Mouse (Mus musculus): ENCODE data around the gene Rap1gap.

The Rap1gap gene

GRCm38 (mm10) chr4:137695900-137696299 lies 31.4 kb downstream of the Rap1gap start:
- DNase-seq = no peak

- DNase-seq = no peak
Measured at GRCm38 (mm10) chr4:137697156-137697885, 32.8 kb downstream of the Rap1gap start.

GRCm38 (mm10) chr4:137698076-137698985 lies 33.8 kb downstream of the Rap1gap start:
- peak; percentile 88 for DNase-seq

DNA sequence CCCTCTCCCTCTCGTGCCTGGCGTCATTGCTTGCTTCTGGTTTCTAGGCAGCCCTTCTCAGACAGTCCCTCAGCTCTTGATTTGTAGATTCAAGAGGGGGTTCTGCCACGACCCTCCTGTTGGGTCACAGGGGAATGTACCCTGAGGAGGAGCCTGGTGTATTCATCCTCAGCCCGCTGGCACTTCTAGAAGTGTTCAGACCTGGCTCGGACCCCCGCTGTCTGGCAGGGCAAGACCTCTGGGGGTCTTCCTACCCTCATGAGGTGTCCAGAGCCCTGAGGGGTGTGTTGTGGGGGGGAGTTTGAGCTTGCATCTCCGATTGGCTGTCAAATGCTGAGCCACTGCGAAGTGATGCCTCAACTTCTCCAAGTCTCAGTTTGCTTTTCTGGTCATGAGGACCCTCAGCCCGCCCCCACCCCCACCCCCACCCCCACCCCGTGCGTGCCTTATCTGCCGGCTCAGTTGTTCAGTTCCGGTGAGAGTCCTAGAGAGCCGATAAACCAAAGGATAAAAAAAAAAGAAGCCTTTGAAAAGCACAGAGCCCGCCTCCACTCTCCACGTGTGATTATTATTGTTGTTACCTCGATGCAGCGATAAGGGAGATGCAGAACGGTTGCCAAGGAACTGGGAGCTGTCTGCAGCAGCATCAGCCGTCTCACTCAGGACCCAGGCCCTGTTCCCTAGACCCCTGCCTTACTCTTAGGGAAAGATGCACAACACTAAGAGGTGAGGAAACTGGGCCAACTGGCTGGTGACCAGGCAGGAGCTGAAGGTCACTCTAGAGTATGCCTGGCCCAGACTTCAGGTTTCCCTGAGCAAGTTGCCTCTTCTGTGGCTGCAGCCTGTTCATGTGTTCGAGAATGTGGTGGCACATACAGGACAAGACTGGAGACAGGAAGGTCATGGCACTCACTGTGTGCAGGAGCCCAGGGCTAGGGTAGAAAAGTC lies 35.0 kb downstream of the Rap1gap start:
- DNase-seq = peak; percentile 69

- no peak for DNase-seq
Measured at GRCm38 (mm10) chr4:137700960-137701359, 36.4 kb downstream of the Rap1gap start.

DNA sequence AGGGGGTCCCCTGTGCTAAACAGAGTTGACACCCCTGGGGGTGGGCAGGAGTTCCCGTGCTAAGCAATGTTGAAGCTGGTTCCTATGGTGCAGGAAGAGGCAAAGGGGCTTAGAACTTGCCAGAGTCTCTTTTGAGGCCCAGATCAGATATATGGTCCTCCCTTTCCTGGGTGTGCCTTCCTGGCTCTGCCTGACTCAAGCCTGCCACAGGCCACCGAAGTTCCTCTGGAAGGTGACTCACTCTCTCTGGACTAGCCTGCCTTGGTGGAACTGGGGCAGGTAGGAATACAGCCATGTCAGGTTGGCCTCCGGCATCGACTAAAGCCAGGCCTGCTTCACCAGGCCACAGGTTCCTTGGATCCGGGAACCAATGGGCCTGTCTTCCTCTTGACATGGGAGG lies 38.6 kb downstream of the Rap1gap start:
- no peak for DNase-seq

DNA sequence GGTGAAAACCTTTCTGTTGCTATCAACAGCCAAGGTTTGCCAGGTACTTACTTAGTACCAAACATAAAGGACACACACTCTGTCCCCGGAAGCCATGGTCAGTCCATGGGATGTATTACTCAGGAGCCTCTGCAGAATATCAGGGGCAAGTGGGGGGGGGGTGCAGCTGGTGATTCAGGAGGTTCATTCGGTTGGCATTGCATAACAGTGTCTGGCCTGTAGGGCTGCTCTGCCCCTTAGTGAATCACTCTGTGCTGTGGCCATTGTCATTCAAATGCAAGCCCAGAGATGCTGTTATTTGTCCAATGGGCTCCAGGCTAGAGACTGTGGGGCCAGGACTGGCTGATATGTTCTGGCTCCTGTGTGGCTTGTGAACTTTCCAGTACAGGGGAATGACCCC lies 40.0 kb downstream of the Rap1gap start:
- DNase-seq = no peak

GRCm38 (mm10) chr4:137705379-137705778 lies 40.9 kb downstream of the Rap1gap start:
- no peak for DNase-seq

- DNase-seq = no peak
Measured at GRCm38 (mm10) chr4:137706510-137706909, 42.0 kb downstream of the Rap1gap start.

DNA sequence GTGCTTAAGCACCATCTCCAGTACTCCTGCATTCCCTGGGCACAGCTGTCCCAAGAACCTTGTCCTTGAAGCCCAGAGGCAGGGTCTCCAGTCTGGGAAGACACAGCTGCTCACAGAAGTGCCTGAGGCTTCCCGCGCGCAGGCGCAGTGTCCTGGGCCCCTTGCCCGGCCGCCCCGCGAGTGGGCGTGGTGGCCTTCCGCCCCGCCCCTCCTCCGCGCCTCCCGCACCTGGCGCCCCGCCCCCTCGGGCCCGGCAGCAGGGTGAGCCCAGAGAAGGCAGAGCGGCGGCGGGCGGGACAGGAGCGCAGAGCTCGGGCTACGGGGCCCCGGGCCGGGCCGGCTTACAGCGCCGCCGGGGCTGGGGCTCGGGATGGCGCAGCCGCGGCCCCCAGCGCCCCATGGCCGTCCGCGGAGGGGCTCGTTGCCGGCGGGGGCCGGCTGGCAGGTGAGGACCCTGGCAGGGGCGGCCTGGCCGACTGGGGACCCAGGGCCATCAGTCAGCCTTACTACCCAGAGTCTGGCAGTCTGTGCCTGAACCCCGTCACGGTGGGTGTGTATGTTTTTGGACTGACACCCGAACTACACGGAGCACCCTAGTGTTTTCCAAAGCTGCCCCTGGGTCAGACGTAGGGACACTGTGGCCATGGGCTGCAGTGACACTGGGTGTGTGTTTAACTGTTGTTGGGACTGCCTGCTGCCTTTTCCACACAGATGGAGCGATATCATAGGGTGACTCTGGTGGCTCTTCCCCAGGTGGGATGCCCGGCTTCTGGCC lies 42.9 kb downstream of the Rap1gap start:
- DNase-seq = no peak

GRCm38 (mm10) chr4:137712963-137713362 lies 48.4 kb downstream of the Rap1gap start:
- DNase-seq = no peak

DNA sequence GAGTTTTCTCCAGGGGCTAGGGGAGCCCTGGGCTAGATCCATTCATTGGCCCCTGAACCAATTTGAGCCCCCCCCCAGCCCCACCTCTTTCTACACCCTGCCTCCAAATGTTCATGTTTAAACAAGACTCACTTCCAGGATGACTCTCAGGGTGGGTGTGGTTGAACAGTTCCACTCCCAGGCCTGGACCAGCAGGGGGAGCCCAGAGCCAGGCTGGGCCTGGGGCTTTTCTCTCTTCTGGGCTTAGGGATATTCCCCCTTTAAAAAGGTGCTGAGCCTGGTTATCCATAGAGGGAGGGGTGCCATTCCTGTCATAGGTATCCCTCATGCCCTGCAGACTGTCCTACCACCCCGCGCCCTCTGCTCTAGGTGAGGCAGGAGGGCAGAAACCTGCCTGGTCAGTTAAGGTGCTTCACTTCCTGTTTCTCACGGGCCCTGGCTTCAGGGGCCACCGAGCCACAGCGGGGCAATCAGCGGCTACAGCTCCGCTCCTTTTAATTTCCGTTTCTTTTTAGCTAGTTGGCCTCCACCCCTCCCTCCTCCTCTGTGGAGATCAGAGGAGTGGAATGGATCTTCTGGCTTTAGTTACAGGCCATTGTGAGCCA lies 49.6 kb downstream of the Rap1gap start:
- no peak for DNase-seq

- no peak for DNase-seq
Measured at GRCm38 (mm10) chr4:137717005-137717404, 52.5 kb downstream of the Rap1gap start.

- no peak for DNase-seq
Measured at GRCm38 (mm10) chr4:137717671-137718070, 53.1 kb downstream of the Rap1gap start.

DNA sequence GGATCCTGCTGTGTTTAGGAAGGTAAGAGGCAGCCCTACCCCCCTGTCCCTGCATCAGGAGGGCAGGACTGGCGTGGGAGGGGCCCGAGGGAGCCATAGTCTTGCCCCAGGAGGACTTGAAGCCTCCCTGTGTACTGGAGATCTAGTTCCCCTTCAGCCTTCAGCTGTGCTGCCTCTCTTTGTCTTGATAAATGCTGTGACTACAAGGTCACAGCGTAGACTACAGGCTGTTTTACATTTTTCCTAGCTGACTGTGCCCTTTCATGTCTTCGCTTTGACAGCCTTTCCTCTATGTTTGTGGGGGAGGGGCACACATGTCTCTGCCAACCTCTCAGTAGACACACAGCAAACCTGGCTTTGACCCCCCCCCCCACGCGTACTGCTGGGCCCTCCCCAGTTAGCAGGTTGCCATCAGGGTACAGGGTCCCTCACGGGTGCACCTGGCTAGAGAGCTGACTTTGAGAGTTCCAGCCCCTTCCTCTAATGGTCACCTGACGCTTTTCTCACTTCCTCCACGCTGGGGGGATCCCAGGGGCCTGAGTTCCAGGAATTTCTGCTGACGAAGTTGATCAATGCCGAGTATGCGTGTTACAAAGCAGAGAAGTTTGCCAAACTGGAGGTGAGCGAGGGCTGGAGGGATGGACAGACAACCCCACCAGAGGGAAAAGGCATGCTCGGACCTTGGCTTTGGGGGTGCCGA lies 55.0 kb downstream of the Rap1gap start:
- DNase-seq = no peak

DNA sequence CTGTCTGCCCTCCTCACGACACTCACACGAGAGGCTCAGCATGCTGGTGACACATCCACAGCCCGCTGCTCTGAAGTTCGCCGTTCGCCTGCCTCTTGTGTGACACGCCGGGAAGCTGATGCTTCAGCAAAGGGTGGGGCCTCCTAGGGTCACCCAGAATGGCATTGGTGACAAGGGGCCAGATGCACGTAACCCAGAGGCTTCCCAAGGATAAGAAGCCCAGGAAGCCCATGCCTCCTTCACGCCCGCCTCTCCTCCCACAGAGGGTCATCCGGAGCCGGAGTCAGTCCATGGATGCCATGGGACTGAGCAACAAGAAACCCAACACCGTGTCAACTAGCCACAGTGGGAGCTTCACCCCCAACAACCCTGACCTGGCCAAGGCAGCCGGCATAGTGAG lies 57.0 kb downstream of the Rap1gap start:
- no peak for DNase-seq

DNA sequence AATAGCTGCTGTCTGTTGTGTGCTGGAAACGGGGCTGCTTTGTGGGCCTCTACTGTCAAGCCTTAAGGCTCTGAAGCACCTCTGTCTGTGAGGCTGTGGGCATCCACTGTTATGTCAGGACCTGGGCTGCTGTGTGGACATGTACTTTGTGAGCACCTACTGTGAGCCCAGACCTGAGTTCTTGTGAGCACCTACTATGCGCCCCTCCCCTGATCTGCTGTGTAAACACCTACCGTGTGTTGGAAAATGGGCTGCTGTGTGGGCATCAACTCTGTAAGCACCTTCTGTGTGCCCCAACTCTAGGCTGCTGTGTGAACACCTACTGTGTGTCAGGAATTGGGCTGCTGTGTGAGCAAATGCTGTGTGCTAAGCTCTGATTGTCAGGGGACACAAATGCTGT lies 57.7 kb downstream of the Rap1gap start:
- DNase-seq = no peak

DNA sequence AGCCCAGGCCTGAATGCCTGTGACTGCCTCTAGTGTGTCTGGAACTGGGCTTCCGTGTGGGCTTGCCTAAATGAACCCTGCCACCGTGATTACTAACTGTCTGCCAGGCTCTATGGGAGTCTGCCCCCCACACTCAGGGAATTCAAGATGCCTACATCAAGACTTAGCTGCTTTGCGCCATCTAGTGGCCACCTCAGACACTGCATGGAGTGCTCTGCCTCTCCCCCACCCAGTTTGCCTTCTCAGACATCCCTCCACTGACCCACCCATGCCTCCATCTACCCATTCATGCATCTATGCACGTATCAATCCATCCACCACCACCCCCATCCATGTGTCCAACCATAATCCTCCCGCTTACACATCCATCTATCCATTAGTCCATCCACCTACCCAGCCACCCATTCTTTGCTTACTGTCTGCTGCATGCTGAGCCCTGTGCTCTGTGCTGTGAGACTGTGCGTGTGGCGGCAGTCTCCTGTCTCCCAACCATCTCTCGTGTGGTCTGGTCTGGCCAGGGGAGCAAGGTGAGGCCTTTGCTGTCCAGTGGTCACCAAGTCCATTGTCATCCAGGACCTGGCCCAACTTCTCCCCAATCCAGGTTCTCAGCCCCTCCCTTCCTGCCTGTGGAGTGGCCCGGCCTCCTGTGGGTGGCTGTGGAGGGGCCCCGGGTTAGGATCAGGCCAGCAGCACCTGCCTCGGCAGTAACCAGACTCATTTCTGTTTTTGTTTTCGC lies 58.3 kb downstream of the Rap1gap start:
- DNase-seq = peak; percentile 89

- DNase-seq = no peak
Measured at GRCm38 (mm10) chr4:137723527-137723926, 59.0 kb downstream of the Rap1gap start.

- DNase-seq = no peak
Measured at GRCm38 (mm10) chr4:137724212-137724611, 59.7 kb downstream of the Rap1gap start.

All from cerebellum, adult 9-10 months (tissue).